Mouse (Mus musculus) stomach, embryonic 15.5 days (tissue): ENCODE measurements around the gene Nob1. TPM values are rescaled to one million over a fixed set of nuclear protein-coding genes. Genes with fewer than 3 reads are reported as not detected.

Experiments
- ATAC-seq: fragments of 200-750 bp; cut with Nextera tagmentation; 2 replicates; pipeline ENCODE4 v1.8.0; 2017; ENCODE audit warnings: low read depth, moderate number of reproducible peaks, moderate TSS enrichment; ENCODE audit not compliant: insufficient read depth, low FRiP score
- H3K27ac ChIP-seq: fragments of 300-500 bp; sonication (generic); 2 replicates; pipeline ENCODE4 v1.5.1; 2015; ENCODE audit warnings: mild to moderate bottlenecking, inconsistent platforms
- H3K27me3 ChIP-seq: fragments of 300-500 bp; sonication (generic); replicated peaks from 2 replicates; pipeline ENCODE4 v1.6.1; 2015; ENCODE audit warnings: inconsistent platforms
- H3K36me3 ChIP-seq: fragments of 300-500 bp; sonication (generic); 2 replicates; pipeline ENCODE4 v1.6.1; 2015; ENCODE audit warnings: inconsistent platforms
- H3K4me1 ChIP-seq: fragments of 300-500 bp; sonication (generic); 2 replicates; pipeline ENCODE4 v1.6.1; 2015; ENCODE audit warnings: inconsistent platforms
- H3K4me2 ChIP-seq: fragments of 300-500 bp; sonication (generic); 2 replicates; pipeline ENCODE4 v1.6.1; 2015; ENCODE audit warnings: mild to moderate bottlenecking, inconsistent platforms
- H3K4me3 ChIP-seq: fragments of 300-500 bp; sonication (generic); replicated peaks from 2 replicates; pipeline ENCODE4 v1.5.1; 2015; ENCODE audit warnings: inconsistent platforms
- H3K9ac ChIP-seq: fragments of 300-500 bp; sonication (generic); 2 replicates; pipeline ENCODE4 v1.6.1; 2015; ENCODE audit warnings: inconsistent platforms
- H3K9me3 ChIP-seq: fragments of 300-500 bp; sonication (generic); 2 replicates; pipeline ENCODE4 v1.6.1; 2016; ENCODE audit warnings: inconsistent platforms
- WGBS: fragments of 180-500 bp; shearing (Covaris S2); methylation state at CpG from one replicate; pipeline ENCODE4 v1.1.7; 2015; 5-methylcytosine and 5-hydroxymethylcytosine counted together
- polyA plus RNA-seq: library from polyadenylated mRNA; unstranded; fragments of >200 nt; fragmentation: Nextera tagmentation; extraction: Ambion mirVana; gene quantifications from 2 replicates; pipeline ENCODE4 v1.2.1, GENCODE M21; 2015

Nob1 gene
- polyA plus RNA-seq, 1 experiment from 2014 or later: 68.4 TPM

DNA sequence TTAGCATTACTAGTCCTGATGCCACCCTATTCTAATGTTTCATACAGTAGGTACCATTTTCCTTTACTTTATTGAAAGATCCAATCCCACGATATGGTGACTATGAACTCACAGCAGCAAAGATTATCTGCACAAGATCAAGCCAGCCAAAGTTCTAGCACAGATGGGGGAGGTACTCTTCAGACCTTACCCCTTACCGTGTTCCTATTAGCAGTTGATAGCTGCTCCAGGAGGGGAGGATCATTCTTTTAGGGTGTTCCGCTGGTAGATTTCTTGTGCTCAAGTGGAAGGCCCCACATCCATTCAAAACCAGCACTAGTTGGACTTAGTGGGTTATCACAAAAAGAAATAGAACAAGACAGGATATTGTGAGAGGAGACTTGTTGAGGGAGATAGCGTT lies 43.2 kb downstream of the Nob1 start:
- WGBS: 92% methylated on average over 4 of the region's 4 CpGs
- peaks cover 14% of the 10 kb centered on the region for H3K36me3 ChIP-seq
- H3K9ac ChIP-seq: no peak overlapping the region
- no peak overlapping the region for H3K27ac ChIP-seq
- no peak overlapping the region for H3K4me2 ChIP-seq
- H3K9me3 ChIP-seq: no peaks in the 10 kb centered on the region
- no peaks in the 10 kb centered on the region for H3K27me3 ChIP-seq
- ATAC-seq: no peak
- no peaks in the 10 kb centered on the region for H3K4me1 ChIP-seq
- H3K4me3 ChIP-seq: no peak overlapping the region

- Histone ChIP-seq H3K27me3 (no peaks in the 10 kb centered on the region), H3K4me3 (no peak overlapping the region), H3K9me3 (no peaks in the 10 kb centered on the region), H3K36me3 (peaks cover 14% of the 10 kb centered on the region), H3K4me2 (no peak overlapping the region), H3K9ac (no peak overlapping the region), H3K4me1 (no peaks in the 10 kb centered on the region), H3K27ac (no peak overlapping the region)
- WGBS: 93% methylated on average over 8 of the region's 8 CpGs
- ATAC-seq: no peak
Measured at GRCm38 (mm10) chr8:107380734-107381133, 44.1 kb downstream of the Nob1 start.

GRCm38 (mm10) chr8:107377346-107377745 lies 47.5 kb downstream of the Nob1 start:
- WGBS: 93% methylated on average over 3 of the region's 3 CpGs
- H3K4me2 ChIP-seq: no peak overlapping the region
- no peaks in the 10 kb centered on the region for H3K9me3 ChIP-seq
- H3K27ac ChIP-seq: no peak overlapping the region
- H3K4me1 ChIP-seq: no peaks in the 10 kb centered on the region
- ATAC-seq: no peak
- H3K27me3 ChIP-seq: no peaks in the 10 kb centered on the region
- peaks cover 14% of the 10 kb centered on the region for H3K36me3 ChIP-seq
- no peak overlapping the region for H3K9ac ChIP-seq
- H3K4me3 ChIP-seq: no peak overlapping the region

DNA sequence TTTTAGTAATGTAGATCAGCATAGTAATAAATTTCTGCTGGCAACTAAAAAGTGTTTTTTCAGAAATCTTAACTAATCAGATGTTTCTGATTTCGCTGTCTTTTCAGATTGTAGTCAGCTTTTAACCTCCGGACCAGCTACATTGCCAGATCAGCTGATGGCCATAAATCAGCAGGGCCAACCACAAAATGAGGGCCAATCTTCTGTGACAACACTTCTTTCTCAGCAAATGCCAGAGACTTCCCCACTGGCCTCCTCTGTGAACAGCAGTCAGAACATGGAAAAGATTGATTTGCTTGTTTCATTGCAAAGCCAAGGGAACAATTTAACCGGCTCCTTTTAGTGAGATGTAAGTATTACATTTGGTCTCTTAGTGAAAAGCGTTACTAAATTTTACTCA lies 54.5 kb downstream of the Nob1 start:
- Histone ChIP-seq H3K4me1 (no peaks in the 10 kb centered on the region), H3K36me3 (peaks cover 33% of the 10 kb centered on the region), H3K4me2 (no peak overlapping the region), H3K27ac (no peak overlapping the region), H3K9ac (no peak overlapping the region), H3K27me3 (no peaks in the 10 kb centered on the region), H3K4me3 (no peak overlapping the region), H3K9me3 (no peaks in the 10 kb centered on the region)
- ATAC-seq: no peak
- WGBS: 85% methylated on average over 4 of the region's 4 CpGs

Other genes starting within 250 kb of the Nob1 start
- 11.5 and 12.3 TPM in 2 replicates for gene Nfat5, start 131.6 kb downstream of the Nob1 start, polyA plus RNA-seq
- 15.7 and 16.3 TPM in 2 replicates for gene Nqo1, start 21.8 kb downstream of the Nob1 start, polyA plus RNA-seq
- 33.2 and 36.5 TPM in 2 replicates for gene Wwp2, start 11.3 kb upstream of the Nob1 start, polyA plus RNA-seq
- 251 and 263 TPM in 2 replicates for gene Psmd7, start 163.4 kb upstream of the Nob1 start, polyA plus RNA-seq